Mouse (Mus musculus): ENCODE measurements around the gene E2f7. TPM values are rescaled to one million over a fixed set of nuclear protein-coding genes. Genes with fewer than 3 reads are reported as not detected.
A peak's percentile ranks its signal among the peaks of the same experiment; 100 is the strongest.
"Not testable (repeated sequence)": the region's sequence is repeated elsewhere in the genome, so short reads cannot be mapped to it uniquely, and the experiment has no call there.

Gene E2f7
- total RNA-seq (2021), result 1 to 10 TPM in 1 of 2 experiments, under 1 TPM in 1; 0.49 to 1.3 TPM
- long read RNA-seq, experiment 1, partial matches to known transcripts, result 1 of 1 reads
- long read RNA-seq, experiment 1, other reads (novel, unspliced or antisense), result 0 of 1 reads
- long read RNA-seq, experiment 2, result 0 reads

- peak; percentile 85 to 91 for DNase-seq (ENCODE audit: low spot score in 2 of 2)
Observed at GRCm38 (mm10) chr10:110744686-110745639, at the start of gene E2f7. TSS of gene E2f7 (plus strand) at chr10:110745439.

- DNase-seq (ENCODE audit: low spot score in 2 of 2), result no peak
Observed at GRCm38 (mm10) chr10:110701276-110701675, 44.0 kb upstream of the E2f7 start.

- no peak for DNase-seq (ENCODE audit: low spot score in 2 of 2)
Observed at GRCm38 (mm10) chr10:110705672-110706071, 39.6 kb upstream of the E2f7 start.

GRCm38 (mm10) chr10:110707390-110708113, 37.7 kb upstream of the E2f7 start:
- no peak for DNase-seq (ENCODE audit: low spot score in 2 of 2)

- no peak for DNase-seq (ENCODE audit: low spot score in 2 of 2)
Observed at GRCm38 (mm10) chr10:110716887-110717286, 28.4 kb upstream of the E2f7 start.

- DNase-seq (ENCODE audit: low spot score in 2 of 2), result no peak
Observed at GRCm38 (mm10) chr10:110726431-110726830, 18.8 kb upstream of the E2f7 start.

- peak in 1 of 2 experiments; percentile 28 for DNase-seq (ENCODE audit: low spot score in 2 of 2)
Observed at GRCm38 (mm10) chr10:110727816-110728215, 17.4 kb upstream of the E2f7 start.

GRCm38 (mm10) chr10:110733343-110733742, 11.9 kb upstream of the E2f7 start:
- DNase-seq (ENCODE audit: low spot score in 2 of 2), result peak; percentile 82 to 92

GRCm38 (mm10) chr10:110743701-110744100, 1.5 kb upstream of the E2f7 start:
- DNase-seq (ENCODE audit: low spot score in 2 of 2), result no peak

GRCm38 (mm10) chr10:110744120-110744519, 1.1 kb upstream of the E2f7 start:
- DNase-seq (ENCODE audit: low spot score in 2 of 2), result no peak

GRCm38 (mm10) chr10:110745640-110746032, 397 bp downstream of the E2f7 start:
- no peak for DNase-seq (ENCODE audit: low spot score in 2 of 2)

GRCm38 (mm10) chr10:110749081-110749480, 3.8 kb downstream of the E2f7 start:
- no peak for DNase-seq (ENCODE audit: low spot score in 2 of 2)

GRCm38 (mm10) chr10:110749510-110750305, 4.5 kb downstream of the E2f7 start:
- DNase-seq (ENCODE audit: low spot score in 2 of 2), result no peak

GRCm38 (mm10) chr10:110752849-110753248, 7.6 kb downstream of the E2f7 start:
- no peak for DNase-seq (ENCODE audit: low spot score in 2 of 2)

GRCm38 (mm10) chr10:110755556-110755955, 10.3 kb downstream of the E2f7 start:
- DNase-seq (ENCODE audit: low spot score in 2 of 2), result no peak

- no peak for DNase-seq (ENCODE audit: low spot score in 2 of 2)
Observed at GRCm38 (mm10) chr10:110756271-110756793, 11.1 kb downstream of the E2f7 start.

GRCm38 (mm10) chr10:110760552-110760951, 15.3 kb downstream of the E2f7 start:
- DNase-seq (ENCODE audit: low spot score in 2 of 2), result not testable (repeated sequence)

GRCm38 (mm10) chr10:110762134-110762884, 17.1 kb downstream of the E2f7 start:
- no peak for DNase-seq (ENCODE audit: low spot score in 2 of 2)

- no peak for DNase-seq (ENCODE audit: low spot score in 2 of 2)
Observed at GRCm38 (mm10) chr10:110763416-110763815, 18.2 kb downstream of the E2f7 start.

GRCm38 (mm10) chr10:110769538-110769937, 24.3 kb downstream of the E2f7 start:
- peak in 1 of 2 experiments; percentile 16 for DNase-seq (ENCODE audit: low spot score in 2 of 2)
